Mouse (Mus musculus) frontal cortex, adult 2 months (tissue): ENCODE results near the gene Tbc1d22a. TPM values are rescaled to one million over a fixed set of nuclear protein-coding genes. Genes with fewer than 3 reads are reported as not detected.
A peak's percentile ranks its signal among the peaks of the same experiment; 100 is the strongest.
"Not testable (repeated sequence)": the region's sequence is repeated elsewhere in the genome, so short reads cannot be mapped to it uniquely, and the experiment has no call there.

ENCODE experiments used
- DNase-seq, 2 experiments: peaks; one replicate each; pipeline ENCODE4 v3.0.0; 2022; ENCODE audit warnings: low spot score in 1 of 2; ENCODE audit errors: extremely low spot score in 1 of 2
- polyA plus RNA-seq: library from polyadenylated mRNA; depleted of rRNA; stranded (reverse); fragments of >200 nt; gene quantifications from 2 replicates; pipeline ENCODE4 v1.2.3, GENCODE M21; 2012

Gene Tbc1d22a
- polyA plus RNA-seq, 1 experiment: 29.4 TPM

DNA sequence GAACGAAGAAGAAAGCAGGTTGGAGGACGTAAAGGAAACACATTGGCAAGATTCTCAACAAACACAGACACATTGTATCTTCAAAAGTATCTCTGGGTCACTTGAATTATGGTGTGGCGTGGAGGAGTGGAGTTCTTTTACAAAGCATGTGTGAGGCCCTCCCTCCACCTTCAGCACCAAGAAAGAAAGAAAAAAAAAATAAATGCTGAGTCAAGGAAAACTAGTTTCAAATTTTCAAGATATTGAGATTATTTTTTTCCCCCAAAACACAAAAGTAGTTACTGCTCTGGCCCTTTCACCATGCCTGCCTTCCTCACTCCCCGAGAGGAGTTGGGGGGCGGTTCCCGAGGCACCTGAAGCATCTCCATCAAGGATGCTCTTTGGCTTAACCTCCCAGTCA, 35.7 kb upstream of the Tbc1d22a start:
- no peak for DNase-seq

DNA sequence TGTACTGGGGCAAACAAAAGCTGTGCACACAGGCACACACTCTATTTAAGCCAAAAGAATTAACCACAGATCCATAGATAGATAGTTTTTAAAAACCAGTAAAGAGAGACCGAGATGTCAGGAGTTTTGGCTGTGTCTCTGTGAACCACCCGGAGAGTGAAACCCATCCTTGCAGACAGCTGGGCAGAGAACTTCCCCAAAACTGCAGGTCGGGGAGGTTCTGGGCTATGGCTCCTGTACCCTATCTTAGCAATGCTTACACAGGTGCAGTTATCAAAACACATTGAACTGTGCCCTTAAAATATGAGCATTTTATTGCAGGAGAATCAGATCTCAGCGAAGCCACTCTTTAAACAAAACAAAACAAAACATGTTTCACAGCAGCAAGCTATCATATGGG, 33.8 kb upstream of the Tbc1d22a start:
- DNase-seq: no peak

DNA sequence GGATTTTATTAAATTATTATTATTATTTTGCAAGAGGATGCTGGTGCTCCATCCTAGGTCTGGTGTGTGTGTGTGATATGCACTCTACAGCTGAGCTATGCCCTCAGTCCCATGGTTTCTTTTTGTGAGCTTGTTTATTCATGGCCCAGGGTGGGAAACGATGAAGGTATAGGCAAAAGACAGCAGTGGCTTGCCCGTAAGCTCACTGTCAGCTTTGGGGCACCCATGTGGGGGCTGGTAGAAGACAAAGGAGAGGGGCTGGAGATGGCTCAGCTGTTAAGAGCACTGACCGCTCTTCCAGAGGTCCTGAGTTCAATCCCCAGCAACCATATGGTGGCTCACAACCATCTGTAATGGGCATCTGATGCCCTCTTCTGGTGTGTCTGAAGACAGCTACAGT, 32.9 kb upstream of the Tbc1d22a start:
- DNase-seq: not testable (repeated sequence)

DNA sequence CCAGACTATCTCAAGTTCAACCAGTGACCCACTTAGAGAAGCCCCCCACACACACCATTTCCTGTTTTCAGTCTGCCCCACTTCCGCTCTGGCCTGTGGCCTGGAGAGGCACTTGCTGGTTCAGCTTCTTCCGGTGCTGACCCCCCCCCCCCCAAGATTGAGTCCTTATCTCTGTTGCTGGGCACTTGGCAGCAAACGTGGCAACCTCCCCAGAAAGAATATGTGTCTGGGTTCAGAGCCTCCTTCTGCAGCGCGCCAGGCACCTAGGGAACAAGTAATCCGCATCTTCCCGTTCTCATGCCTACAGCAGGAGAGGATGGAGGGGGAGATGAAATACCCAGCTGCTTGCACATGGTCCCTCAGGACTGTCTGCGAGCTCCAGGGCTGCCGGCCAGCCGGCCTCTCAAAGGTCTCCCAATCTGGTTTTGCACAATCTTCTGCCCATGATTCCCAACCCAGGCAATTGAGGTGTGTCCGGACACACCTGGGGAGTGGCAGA, 32.3 kb upstream of the Tbc1d22a start:
- DNase-seq: no peak

DNA sequence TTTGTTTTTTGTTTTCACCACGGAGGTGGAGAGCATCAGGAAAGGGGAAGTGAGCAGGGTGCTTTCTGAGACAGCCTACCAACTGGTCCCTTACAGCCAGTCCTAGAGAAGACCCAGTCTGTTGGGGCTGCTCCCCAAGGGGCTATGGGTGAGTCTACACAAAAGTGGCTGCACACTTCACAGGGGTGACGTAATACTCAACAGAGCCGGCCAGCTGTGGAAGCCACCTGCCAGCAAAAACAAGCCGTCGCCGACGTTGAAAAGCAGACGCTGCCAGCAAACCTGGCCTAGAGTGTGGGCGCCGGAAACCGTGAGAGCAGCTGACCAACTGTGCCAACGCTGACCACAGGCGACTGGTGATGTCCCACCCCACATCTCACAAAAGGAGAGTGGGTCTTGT, 31.6 kb upstream of the Tbc1d22a start:
- DNase-seq: no peak

DNA sequence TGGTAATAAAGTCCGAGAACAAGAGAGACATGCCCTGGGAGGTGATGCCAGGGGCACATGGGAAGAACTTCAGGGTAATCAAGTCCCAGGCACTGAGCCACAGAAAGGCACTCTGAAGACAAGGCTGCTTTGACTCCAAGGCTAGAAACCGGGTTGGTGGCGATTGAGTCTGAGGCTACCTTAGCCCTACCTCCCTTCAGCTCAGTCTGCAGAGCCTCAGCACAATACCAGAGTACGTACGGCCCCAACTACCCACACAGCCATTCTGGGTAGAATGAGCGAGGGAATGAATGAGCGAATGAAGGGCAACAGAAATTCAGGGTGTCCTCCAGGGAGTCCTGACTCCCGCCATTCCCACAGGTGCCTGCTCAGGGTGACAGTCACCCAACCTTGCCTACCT, 30.8 kb upstream of the Tbc1d22a start:
- no peak for DNase-seq

DNA sequence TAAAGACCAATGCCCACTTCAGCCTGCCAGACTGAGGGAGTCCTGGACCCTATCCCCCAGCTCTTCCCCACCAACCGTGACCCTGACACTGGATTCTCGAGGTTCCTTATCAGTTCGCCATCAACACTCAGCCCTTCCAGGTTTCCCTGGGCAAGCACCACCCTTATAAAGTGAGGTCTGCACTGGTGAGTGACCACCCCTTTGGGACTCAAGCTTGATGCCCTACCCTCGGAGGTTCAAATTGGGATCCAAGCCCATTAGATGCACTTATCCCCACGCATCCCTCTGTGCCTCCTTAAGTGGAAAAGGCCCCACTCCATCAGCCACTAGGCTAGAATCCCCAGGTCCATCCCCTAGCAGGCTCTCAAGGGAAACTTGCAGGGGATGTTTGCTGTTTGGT, 30.2 kb upstream of the Tbc1d22a start:
- DNase-seq: no peak

DNA sequence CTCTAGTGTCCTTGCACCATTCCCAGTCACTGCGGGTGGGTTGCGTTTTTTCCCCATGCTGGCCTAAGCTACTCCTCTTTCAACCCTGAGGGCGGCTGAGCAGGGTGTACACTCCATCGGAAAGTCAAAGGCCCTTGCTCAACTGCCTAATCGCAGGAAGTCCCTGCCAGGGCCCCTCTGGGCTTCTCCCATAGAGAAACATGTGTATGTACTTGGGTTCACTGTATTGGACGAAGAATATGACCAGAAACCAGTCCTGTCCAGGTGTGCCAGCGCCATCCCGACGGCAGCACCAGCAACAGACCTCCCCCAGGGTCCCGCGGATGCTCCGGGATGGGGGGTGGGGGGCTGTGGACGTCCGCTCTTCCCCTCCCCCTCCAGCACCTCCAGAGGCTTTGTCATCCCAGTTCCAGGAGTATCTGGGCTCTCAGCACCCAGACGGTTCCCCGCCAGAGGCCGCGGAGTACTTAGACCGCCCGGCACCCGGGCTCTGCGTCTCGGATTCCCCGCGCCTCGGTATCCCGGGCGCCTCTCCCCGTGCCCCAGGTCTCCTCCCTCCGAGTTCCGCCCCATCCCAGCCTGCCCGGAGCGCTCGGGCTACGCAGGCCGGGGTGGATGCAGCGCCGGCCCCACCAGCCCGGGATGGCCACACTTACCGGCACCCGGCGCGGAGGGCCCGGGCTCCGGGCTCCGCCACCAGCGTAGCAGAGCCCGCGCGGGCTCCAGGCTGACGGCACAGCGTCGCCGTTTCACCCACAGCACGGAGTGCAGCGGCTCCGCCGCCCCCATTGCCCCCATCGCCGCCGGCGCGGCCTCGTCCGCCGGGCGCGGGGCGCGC, 29.2 kb upstream of the Tbc1d22a start:
- no peak for DNase-seq

DNA sequence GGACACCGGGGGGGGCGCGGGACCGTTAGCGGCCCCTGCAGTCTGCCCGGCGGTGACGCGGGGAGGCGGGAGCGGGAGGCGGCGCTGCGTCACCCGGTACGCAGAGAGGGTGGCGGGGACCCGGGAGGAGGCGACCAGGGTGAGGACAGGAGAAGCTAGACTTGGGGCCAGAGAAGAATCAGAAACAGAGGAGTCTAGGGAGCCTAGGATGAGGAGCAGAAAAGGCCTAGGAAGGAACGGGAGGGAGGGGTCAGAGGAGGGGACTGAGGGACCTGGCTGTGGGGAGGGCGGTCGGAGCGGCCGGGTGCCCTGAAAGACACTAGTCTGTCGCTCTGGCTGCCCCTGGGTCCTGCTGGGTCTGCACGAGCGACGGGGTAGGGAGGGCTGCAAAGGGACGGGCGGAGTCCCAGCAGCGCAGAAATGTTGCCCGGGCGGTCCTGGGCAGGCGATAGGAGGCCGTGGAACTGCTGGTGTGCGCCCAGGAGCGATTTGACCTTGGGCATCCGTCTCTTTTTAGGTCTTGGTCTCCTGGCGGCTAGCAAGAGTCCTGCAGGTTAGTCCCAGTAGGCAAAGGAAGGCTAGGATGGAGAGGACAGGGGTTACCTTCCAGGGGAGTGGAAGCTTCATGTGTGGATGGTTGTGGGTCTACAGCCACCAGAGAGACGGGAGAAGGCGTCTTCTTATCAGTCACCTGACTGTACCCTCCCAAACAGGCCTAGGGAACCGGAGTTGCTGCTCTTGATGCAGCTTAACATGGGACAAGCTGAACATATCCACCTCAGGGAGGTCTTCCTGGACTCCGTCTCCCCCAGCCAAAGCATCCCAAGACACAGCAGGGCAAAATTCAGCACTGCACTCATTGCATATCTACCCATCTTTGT, 28.3 kb upstream of the Tbc1d22a start, which contains the start of gene Cerk:
Gene Cerk, minus strand, starts transcription at position 453 of the 881 bp plus-strand sequence.
- peak; percentile 63 to 86 for DNase-seq

DNA sequence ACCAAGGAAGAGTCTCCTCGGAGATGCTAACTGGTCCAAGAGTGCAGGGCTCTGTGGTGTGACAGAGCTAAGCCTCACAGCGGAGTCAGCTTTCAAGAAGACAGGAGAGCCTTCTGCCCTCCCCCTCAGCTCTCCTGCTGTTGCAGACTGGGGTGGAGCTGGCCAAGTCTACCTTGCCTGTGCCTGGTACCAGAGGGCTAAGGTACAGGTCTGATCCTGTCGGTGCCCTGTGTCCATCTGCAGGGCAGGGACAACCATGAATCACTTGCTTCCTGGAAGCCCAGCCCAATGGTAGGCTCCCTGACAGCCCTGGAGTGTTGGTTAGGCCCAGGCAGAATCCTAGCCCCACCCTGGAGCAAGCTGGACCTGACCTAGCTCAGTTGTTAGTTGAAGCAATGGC, 27.6 kb upstream of the Tbc1d22a start:
- DNase-seq: no peak

DNA sequence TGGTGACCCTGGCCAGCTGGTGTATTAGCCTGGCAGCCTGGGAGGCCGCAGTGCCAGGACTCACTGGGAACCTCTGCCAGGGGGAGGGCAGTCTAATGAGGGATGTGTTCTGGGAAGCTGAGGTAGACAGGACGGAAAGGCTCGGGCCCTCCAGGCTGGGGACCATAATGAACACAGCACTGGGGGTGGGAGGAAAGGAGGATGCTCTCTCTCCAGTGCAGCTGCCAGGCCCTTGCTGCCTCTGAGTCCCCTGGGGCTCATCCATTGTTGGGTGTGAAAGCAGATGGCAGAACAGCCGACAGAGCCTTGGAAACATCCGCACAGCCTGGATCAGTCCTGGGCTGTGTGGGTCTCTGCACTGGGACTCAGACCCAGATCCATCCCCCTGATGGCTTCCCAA, 26.1 kb upstream of the Tbc1d22a start:
- DNase-seq: no peak

DNA sequence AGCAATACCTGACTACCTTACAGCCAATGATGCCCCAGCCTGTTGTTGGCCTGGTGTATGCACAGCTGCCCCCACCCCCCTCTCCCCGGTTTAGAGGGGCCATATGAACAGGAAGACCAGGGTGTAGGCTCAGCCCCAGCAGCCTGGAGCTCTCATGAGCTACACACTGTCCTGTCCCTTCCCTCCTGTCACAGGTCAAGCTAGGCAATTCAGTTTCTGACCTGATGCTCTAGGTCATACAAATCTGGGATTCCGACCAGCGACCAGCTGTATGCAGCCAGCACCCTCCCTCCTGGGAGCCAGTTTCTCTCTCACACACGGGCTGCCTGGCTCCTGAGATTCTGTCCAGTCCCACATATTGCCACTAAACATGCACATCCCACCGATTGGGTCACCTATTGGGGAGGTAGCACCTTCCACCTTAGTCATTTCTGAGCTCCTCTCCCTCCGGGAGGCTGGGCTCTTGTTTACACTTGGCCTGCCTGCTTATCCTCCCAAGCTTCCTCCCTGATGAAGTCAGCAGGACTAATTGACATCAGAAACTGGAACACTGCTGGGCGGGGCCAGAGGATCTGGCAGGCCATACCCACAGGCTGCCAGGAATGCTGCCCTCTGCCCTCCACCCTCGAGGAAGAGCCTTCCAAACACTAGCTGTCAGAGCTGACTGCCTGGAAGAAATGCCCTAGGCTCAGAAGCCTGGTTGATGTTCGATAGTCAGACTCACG, 25.4 kb upstream of the Tbc1d22a start:
- DNase-seq: peak in 1 of 2 experiments; percentile 63

DNA sequence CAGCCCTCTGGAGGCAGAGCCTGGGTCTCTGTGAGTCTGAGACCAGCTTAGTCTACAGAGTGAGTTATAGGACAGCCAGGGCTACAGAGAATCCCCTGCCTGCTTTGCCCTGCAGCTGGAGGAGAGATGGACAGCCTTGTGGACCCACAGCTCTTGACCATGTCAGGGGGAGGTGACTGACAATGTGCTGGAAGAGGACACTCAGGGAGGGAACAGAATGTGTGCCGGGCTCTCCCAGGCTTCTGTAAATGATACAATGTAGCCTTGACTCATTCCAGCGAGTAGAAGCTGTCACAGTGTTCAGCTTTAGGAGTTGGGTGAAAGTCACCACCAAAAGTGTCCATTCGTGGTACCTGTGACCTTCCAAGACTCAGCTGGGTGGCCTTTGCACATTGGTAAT, 23.9 kb upstream of the Tbc1d22a start:
- no peak for DNase-seq

DNA sequence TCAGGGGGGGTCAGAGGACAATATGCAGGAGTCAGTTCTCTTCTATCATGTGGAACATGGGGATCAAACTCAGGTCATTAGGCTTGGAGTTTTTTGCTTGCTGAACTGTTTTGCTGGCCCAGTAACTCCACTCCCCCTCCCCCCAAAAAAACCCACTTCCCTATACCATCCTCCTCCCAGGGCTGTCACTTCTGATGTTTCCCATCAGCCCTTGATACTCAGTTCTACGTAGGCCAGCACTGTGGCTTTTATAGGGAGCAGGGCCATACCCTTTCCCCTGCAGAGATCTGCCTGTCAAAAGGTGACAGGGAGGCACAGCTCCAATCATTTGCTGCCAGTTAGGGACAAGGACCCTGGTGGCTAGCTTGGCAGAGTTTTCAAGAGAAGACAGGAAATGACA, 22.8 kb upstream of the Tbc1d22a start:
- no peak for DNase-seq

DNA sequence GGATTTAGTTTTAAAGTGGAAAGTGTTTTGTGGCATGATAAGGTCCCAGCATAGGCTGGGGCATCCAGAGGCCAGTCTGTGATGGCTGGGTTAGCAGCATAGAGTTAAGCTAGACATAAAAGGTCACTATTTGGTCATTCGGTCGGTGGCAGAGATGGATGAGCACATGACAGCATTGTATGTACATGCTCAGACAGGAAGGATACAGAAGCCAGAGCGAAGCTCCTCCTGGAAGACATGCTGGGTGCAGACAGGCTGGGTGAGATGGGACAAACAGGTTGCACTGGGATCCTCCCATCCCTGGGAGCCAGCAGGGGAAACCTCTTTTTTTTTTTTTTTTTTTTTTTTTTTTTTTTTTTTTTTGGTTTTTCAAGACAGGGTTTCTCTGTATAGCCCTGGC, 22.3 kb upstream of the Tbc1d22a start:
- DNase-seq: no peak

DNA sequence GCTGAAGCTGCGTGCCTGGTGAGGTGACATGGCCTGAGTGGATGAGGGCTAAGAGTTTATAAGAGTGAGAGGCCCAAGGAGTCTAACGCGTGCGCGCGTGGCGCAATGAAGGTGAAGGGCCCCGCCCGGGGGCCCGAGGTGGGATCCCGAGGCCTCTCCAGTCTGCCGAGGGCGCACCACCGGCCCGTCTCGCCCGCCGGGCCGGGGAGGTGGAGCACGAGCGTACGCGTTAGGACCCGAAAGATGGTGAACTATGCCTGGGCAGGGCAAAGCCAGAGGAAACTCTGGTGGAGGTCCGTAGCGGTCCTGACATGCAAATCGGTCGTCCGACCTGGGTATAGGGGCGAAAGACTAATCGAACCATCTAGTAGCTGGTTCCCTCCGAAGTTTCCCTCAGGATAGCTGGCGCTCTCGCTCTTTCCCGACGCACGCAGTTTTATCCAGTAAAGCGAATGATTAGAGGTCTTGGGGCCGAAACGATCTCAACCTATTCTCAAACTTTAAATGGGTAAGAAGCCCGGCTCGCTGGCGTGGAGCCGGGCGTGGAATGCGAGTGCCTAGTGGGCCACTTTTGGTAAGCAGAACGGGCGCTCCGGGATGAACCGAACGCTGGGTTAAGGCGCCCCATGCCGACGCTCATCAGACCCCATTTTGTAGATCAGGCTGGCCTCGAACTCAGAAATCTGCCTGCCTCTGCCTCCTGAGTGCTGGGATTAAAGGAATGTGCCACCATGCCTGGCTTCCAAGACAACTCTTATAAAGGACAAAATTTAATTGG, 19.4 kb upstream of the Tbc1d22a start:
- DNase-seq: not testable (repeated sequence)

DNA sequence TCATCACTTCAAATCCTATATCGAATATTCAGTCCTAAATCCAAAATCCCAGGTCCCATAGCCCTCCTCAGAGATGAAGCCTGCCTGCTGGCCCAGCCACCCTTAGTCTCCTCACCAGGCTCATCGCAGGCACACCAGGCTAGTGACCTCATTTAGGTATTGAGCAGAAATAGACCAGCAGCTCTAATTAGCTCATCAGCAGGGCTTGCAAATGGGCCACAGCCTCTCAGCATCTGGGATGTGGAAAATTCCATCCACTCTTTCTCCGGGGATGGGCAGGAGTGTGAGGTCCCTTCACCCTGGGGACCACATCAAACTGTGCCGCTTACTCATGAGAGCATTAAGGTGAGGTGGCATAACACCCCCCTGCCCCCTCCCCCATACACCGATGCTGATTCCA, 15.2 kb upstream of the Tbc1d22a start:
- DNase-seq: peak in 1 of 2 experiments; percentile 53

DNA sequence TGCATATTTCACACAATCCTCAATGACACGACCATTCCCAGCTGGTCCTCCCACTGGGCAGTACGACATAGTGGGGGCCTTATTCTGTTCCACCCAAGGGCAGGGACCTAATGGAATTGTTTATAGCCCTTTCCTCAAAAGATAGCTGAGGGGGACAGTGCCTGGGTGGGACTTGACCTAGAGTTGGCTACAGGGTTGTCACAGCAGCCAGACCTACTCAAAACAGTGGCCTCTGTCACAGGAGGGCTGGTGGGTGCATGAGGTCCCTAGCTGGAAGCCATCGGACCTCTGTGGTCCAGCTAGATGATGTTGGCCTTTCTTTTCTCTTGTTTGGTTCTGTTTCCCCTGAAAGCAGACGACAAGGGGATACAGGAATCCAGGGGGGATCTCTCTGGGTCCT, 14.8 kb upstream of the Tbc1d22a start:
- DNase-seq: no peak

DNA sequence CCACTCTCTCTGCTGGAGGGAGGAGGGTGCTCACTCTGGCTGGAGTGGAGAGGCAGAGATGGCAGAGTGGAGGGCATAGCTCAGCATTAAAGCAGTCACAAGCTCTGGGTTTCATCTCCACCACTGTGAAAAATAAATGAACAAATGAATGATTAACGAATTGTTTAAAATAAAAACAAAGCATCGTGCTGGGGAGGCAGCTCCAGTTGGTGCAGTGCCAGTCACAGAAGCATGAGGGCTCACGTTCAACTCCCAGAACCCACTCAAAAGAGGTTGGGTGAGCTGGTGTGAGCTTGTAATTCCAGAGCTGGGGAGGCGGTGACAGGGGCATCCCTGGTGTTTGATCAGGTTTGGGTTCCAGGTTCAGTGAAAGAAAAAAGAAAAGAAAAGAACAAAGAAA, 14.1 kb upstream of the Tbc1d22a start:
- DNase-seq: no peak

DNA sequence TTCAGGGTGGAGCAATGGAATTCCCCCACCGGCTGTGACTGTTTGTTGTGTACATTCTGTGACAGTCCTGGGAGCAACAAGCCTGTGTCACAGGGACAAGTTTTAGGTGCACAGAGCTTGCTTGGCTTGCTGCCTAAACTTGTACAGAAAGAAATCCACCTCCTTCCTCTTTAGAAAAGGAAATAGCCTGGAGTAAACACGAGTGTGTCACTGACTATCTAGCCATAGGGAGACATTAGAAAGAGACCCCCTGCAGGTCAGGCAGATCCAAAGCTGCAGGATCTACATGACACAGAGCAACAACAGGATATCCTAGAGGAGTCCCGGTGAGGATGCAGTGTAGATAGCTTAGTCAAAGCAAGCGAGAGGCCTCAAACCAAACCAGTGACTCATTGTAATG, 13.2 kb upstream of the Tbc1d22a start:
- DNase-seq: no peak
